Mouse (Mus musculus) splenic B cell, adult 2 months (primary cell): ENCODE data around the gene Sowaha.

Experiments
- DNase-seq: peaks from one replicate; pipeline ENCODE4 v3.0.0-alpha.2; 2011; ENCODE audit warnings: low read depth, low spot score
- H3K27me3 ChIP-seq: 2 replicates; pipeline ENCODE4 v1.6.1; 2012; ENCODE audit warnings: mild to moderate bottlenecking, low read length, moderate library complexity, mixed read lengths; ENCODE audit not compliant: control insufficient read depth, poor library complexity, insufficient read depth, severe bottlenecking
- H3K36me3 ChIP-seq: 2 replicates; pipeline ENCODE4 v1.6.1; 2012; ENCODE audit warnings: mild to moderate bottlenecking, low read length, moderate library complexity, mixed read lengths; ENCODE audit not compliant: control insufficient read depth, poor library complexity, insufficient read depth, severe bottlenecking

Sowaha gene

GRCm38 (mm10) chr11:53489421-53489820 is 9.3 kb upstream of the Sowaha start:
- no peaks in the 10 kb centered on the region for H3K27me3 ChIP-seq

GRCm38 (mm10) chr11:53489007-53489406 is 8.9 kb upstream of the Sowaha start:
- no peaks in the 10 kb centered on the region for H3K27me3 ChIP-seq
- H3K36me3 ChIP-seq: no peaks in the 10 kb centered on the region
- DNase-seq: no peak

More at GRCm38 (mm10) chr11:53489421-53489820, 9.3 kb upstream of the Sowaha start:
- H3K36me3 ChIP-seq: no peaks in the 10 kb centered on the region
- no peak for DNase-seq

GRCm38 (mm10) chr11:53486822-53487594 is 6.9 kb upstream of the Sowaha start:
- Histone ChIP-seq H3K36me3 (no peaks in the 10 kb centered on the region), H3K27me3 (no peaks in the 10 kb centered on the region)
- peak; percentile 37 for DNase-seq

- no peak for DNase-seq
- no peaks in the 10 kb centered on the region for H3K36me3 ChIP-seq
- H3K27me3 ChIP-seq: no peaks in the 10 kb centered on the region
Observed at GRCm38 (mm10) chr11:53486351-53486750, 6.3 kb upstream of the Sowaha start.

- Histone ChIP-seq H3K36me3 (no peaks in the 10 kb centered on the region), H3K27me3 (no peaks in the 10 kb centered on the region)
- DNase-seq: no peak
Observed at GRCm38 (mm10) chr11:53485719-53486118, 5.6 kb upstream of the Sowaha start.

- DNase-seq: no peak
Observed at GRCm38 (mm10) chr11:53483159-53483891, 3.3 kb upstream of the Sowaha start.

GRCm38 (mm10) chr11:53481088-53481730 is 1.1 kb upstream of the Sowaha start:
- no peaks in the 10 kb centered on the region; the same call in none of the 2 replicates for H3K27me3 ChIP-seq
- H3K36me3 ChIP-seq: no peaks in the 10 kb centered on the region
- no peak for DNase-seq

More at GRCm38 (mm10) chr11:53483159-53483891, 3.3 kb upstream of the Sowaha start:
- Histone ChIP-seq H3K36me3 (no peaks in the 10 kb centered on the region), H3K27me3 (no peaks in the 10 kb centered on the region)

- no peak for DNase-seq
Observed at GRCm38 (mm10) chr11:53479171-53479782, 797 bp downstream of the Sowaha start.

GRCm38 (mm10) chr11:53478383-53479170 is 1.5 kb downstream of the Sowaha start:
- Histone ChIP-seq H3K27me3 (no peaks in the 10 kb centered on the region; the same call in none of the 2 replicates), H3K36me3 (no peaks in the 10 kb centered on the region)
- DNase-seq: no peak

More at GRCm38 (mm10) chr11:53479171-53479782, 797 bp downstream of the Sowaha start:
- H3K36me3 ChIP-seq: no peaks in the 10 kb centered on the region
- H3K27me3 ChIP-seq: no peaks in the 10 kb centered on the region; the same call in none of the 2 replicates

- Histone ChIP-seq H3K27me3 (no peaks in the 10 kb centered on the region; the same call in none of the 2 replicates), H3K36me3 (no peaks in the 10 kb centered on the region)
- DNase-seq: no peak
Observed at GRCm38 (mm10) chr11:53477833-53478232, 2.2 kb downstream of the Sowaha start.

- DNase-seq: no peak
- Histone ChIP-seq H3K36me3 (no peaks in the 10 kb centered on the region), H3K27me3 (peaks cover 2% of the 10 kb centered on the region)
Observed at GRCm38 (mm10) chr11:53475620-53476019, 4.5 kb downstream of the Sowaha start.

GRCm38 (mm10) chr11:53472709-53473108 is 7.4 kb downstream of the Sowaha start:
- DNase-seq: no peak
- Histone ChIP-seq H3K27me3 (peaks cover 2% of the 10 kb centered on the region), H3K36me3 (no peaks in the 10 kb centered on the region)

GRCm38 (mm10) chr11:53469968-53470695 is 9.9 kb downstream of the Sowaha start, which contains the start of gene Gm9837:
Gm9837 (minus strand) TSS chr11:53470479.
- Histone ChIP-seq H3K36me3 (no peaks in the 10 kb centered on the region), H3K27me3 (peaks cover 2% of the 10 kb centered on the region; the same call in 1 of the 2 replicates)
- DNase-seq: peak; percentile 86
